Mouse (Mus musculus) E14TG2a.4 (cell line): Measurements from ENCODE around the gene Wwc1.

ENCODE experiments used
- H3K27me3 ChIP-seq: 2 replicates; pipeline ENCODE4 v1.6.1; 2014; ENCODE audit warnings: low read length, control low read depth; ENCODE audit not compliant: insufficient read depth
- H3K36me3 ChIP-seq: 2 replicates; pipeline ENCODE4 v1.6.1; 2014; ENCODE audit warnings: low read length, control low read depth; ENCODE audit not compliant: insufficient read depth
- H3K4me1 ChIP-seq: replicated peaks from 2 replicates; pipeline ENCODE4 v1.6.1; 2014; ENCODE audit warnings: low read depth, low read length, control low read depth
- H3K4me3 ChIP-seq: replicated peaks from 2 replicates; pipeline ENCODE4 v1.5.1; 2014; ENCODE audit warnings: mild to moderate bottlenecking, low read length
- H3K9me3 ChIP-seq: 2 replicates; pipeline ENCODE4 v1.6.1; 2014; ENCODE audit warnings: low read length, control low read depth
- CTCF ChIP-seq: conservative IDR thresholded peaks from 2 replicates; pipeline ENCODE4 v1.5.1; 2014; ENCODE audit warnings: low read length
- NANOG ChIP-seq: IDR thresholded peaks from 2 replicates; pipeline ENCODE4 v1.6.1; 2014; ENCODE audit warnings: borderline replicate concordance, low read length, mixed read lengths
- POU5F1 ChIP-seq: IDR thresholded peaks from 2 replicates; pipeline ENCODE4 v1.6.1; 2014; ENCODE audit warnings: low read length, borderline replicate concordance

The Wwc1 gene

GRCm38 (mm10) chr11:35963981-35964549 is 16.3 kb downstream of the Wwc1 start:
- Histone ChIP-seq H3K27me3 (no peaks in the 10 kb centered on the region), H3K36me3 (peaks cover 33% of the 10 kb centered on the region), H3K9me3 (no peaks in the 10 kb centered on the region), H3K4me3 (no peak overlapping the region), H3K4me1 (peaks cover 40% of the 10 kb centered on the region)
- TF ChIP-seq POU5F1: no peak
- TF ChIP-seq NANOG: no peak
- no peak for TF ChIP-seq CTCF

GRCm38 (mm10) chr11:35963554-35963953 is 16.8 kb downstream of the Wwc1 start:
- TF ChIP-seq POU5F1: no peak
- TF ChIP-seq CTCF: no peak
- no peak for TF ChIP-seq NANOG
- peaks cover 33% of the 10 kb centered on the region for H3K36me3 ChIP-seq
- H3K27me3 ChIP-seq: no peaks in the 10 kb centered on the region
- no peak overlapping the region for H3K4me3 ChIP-seq
- H3K4me1 ChIP-seq: peaks cover 39% of the 10 kb centered on the region
- H3K9me3 ChIP-seq: no peaks in the 10 kb centered on the region

GRCm38 (mm10) chr11:35962431-35962830 is 17.9 kb downstream of the Wwc1 start:
- Histone ChIP-seq H3K4me3 (no peak overlapping the region), H3K36me3 (peaks cover 26% of the 10 kb centered on the region), H3K27me3 (no peaks in the 10 kb centered on the region), H3K4me1 (peaks cover 28% of the 10 kb centered on the region), H3K9me3 (no peaks in the 10 kb centered on the region)
- no peak for TF ChIP-seq POU5F1
- TF ChIP-seq CTCF: no peak
- no peak for TF ChIP-seq NANOG

GRCm38 (mm10) chr11:35959270-35959669 is 21.1 kb downstream of the Wwc1 start:
- H3K4me3 ChIP-seq: no peak overlapping the region
- no peaks in the 10 kb centered on the region for H3K9me3 ChIP-seq
- TF ChIP-seq NANOG (no peak), POU5F1 (no peak), CTCF (no peak)
- H3K4me1 ChIP-seq: peaks cover 46% of the 10 kb centered on the region
- peaks cover 23% of the 10 kb centered on the region for H3K36me3 ChIP-seq
- H3K27me3 ChIP-seq: no peaks in the 10 kb centered on the region

- H3K4me3 ChIP-seq: no peak overlapping the region
- no peaks in the 10 kb centered on the region for H3K27me3 ChIP-seq
- peaks cover 38% of the 10 kb centered on the region for H3K4me1 ChIP-seq
- H3K36me3 ChIP-seq: peaks cover 28% of the 10 kb centered on the region
- no peak for TF ChIP-seq CTCF
- no peak for TF ChIP-seq NANOG
- TF ChIP-seq POU5F1: no peak
- no peaks in the 10 kb centered on the region for H3K9me3 ChIP-seq
Measured at GRCm38 (mm10) chr11:35955572-35955971, 24.8 kb downstream of the Wwc1 start.

GRCm38 (mm10) chr11:35953179-35953578 is 27.1 kb downstream of the Wwc1 start:
- Histone ChIP-seq H3K9me3 (no peaks in the 10 kb centered on the region), H3K4me3 (no peak overlapping the region), H3K4me1 (peaks cover 62% of the 10 kb centered on the region), H3K36me3 (peaks cover 30% of the 10 kb centered on the region), H3K27me3 (no peaks in the 10 kb centered on the region)
- TF ChIP-seq CTCF (no peak), NANOG (no peak), POU5F1 (no peak)

- H3K27me3 ChIP-seq: no peaks in the 10 kb centered on the region
- H3K9me3 ChIP-seq: no peaks in the 10 kb centered on the region
- peaks cover 74% of the 10 kb centered on the region for H3K4me1 ChIP-seq
- peaks cover 34% of the 10 kb centered on the region for H3K36me3 ChIP-seq
- TF ChIP-seq NANOG (no peak), POU5F1 (no peak), CTCF (no peak)
- H3K4me3 ChIP-seq: no peak overlapping the region
Measured at GRCm38 (mm10) chr11:35951727-35952065, 28.6 kb downstream of the Wwc1 start.

- TF ChIP-seq NANOG (no peak), POU5F1 (no peak), CTCF (no peak)
- Histone ChIP-seq H3K4me1 (peaks cover 69% of the 10 kb centered on the region), H3K36me3 (peaks cover 34% of the 10 kb centered on the region)
Measured at GRCm38 (mm10) chr11:35951058-35951726, 29.1 kb downstream of the Wwc1 start.

GRCm38 (mm10) chr11:35950466-35950865 is 29.9 kb downstream of the Wwc1 start:
- Histone ChIP-seq H3K27me3 (no peaks in the 10 kb centered on the region), H3K36me3 (peaks cover 34% of the 10 kb centered on the region), H3K4me1 (peaks cover 69% of the 10 kb centered on the region), H3K9me3 (no peaks in the 10 kb centered on the region), H3K4me3 (no peak overlapping the region)
- TF ChIP-seq CTCF: no peak
- TF ChIP-seq POU5F1: no peak
- TF ChIP-seq NANOG: no peak

More at GRCm38 (mm10) chr11:35951058-35951726, 29.1 kb downstream of the Wwc1 start:
- H3K4me3 ChIP-seq: no peak overlapping the region
- no peaks in the 10 kb centered on the region for H3K27me3 ChIP-seq
- H3K9me3 ChIP-seq: no peaks in the 10 kb centered on the region
